Mouse (Mus musculus) kidney, adult 2 months (tissue): ENCODE measurements around the gene Ergic2. TPM values are rescaled to one million over a fixed set of nuclear protein-coding genes. Genes with fewer than 3 reads are reported as not detected.
A peak's percentile ranks its signal among the peaks of the same experiment; 100 is the strongest.
"Not testable (repeated sequence)": the region's sequence is repeated elsewhere in the genome, so short reads cannot be mapped to it uniquely, and the experiment has no call there.

Source experiments
- DNase-seq: peaks from one replicate; pipeline ENCODE4 v3.0.0; 2021
- H3K27ac ChIP-seq: fragments of 200-500 bp; 2 replicates; pipeline ENCODE4 v1.5.1; 2012; ENCODE audit warnings: low read depth, low read length, control low read depth, inconsistent platforms; ENCODE audit not compliant: insufficient read depth
- H3K27me3 ChIP-seq: fragments of 200-500 bp; replicated peaks from 2 replicates; pipeline ENCODE4 v1.6.1; 2012; ENCODE audit warnings: mild to moderate bottlenecking, moderate library complexity, low read length, inconsistent platforms; ENCODE audit not compliant: control insufficient read depth, insufficient read depth
- H3K36me3 ChIP-seq: fragments of 200-500 bp; 2 replicates; pipeline ENCODE4 v1.6.1; 2012; ENCODE audit warnings: mild to moderate bottlenecking, moderate library complexity, low read length, inconsistent platforms; ENCODE audit not compliant: control insufficient read depth, insufficient read depth
- H3K4me1 ChIP-seq: fragments of 200-500 bp; 2 replicates; pipeline ENCODE4 v1.6.1; 2011; ENCODE audit warnings: low read length; ENCODE audit not compliant: control insufficient read depth, insufficient read depth
- H3K4me3 ChIP-seq: fragments of 200-500 bp; 2 replicates; pipeline ENCODE4 v1.5.1; 2011; ENCODE audit warnings: mild to moderate bottlenecking, low read depth, low read length, control low read depth; ENCODE audit not compliant: insufficient read depth
- CTCF ChIP-seq: fragments of 200-500 bp; conservative IDR thresholded peaks from 2 replicates; pipeline ENCODE4 v1.5.1; 2011; ENCODE audit warnings: low read depth, mild to moderate bottlenecking, control low read depth, low read length, moderate library complexity, mixed read lengths; ENCODE audit not compliant: insufficient read depth, insufficient read length
- POLR2A ChIP-seq: fragments of 200-500 bp; IDR thresholded peaks from one replicate; pipeline ENCODE4 v1.6.1; 2011; ENCODE audit warnings: low read depth, low read length, control low read depth
- WGBS: fragments of 180-500 bp; shearing (Covaris S2); methylation state at CpG from one replicate; pipeline ENCODE4 v1.1.7; 2018; 5-methylcytosine and 5-hydroxymethylcytosine counted together
- polyA plus RNA-seq: library from polyadenylated mRNA; depleted of rRNA; stranded (reverse); fragments of >200 nt; gene quantifications from 2 replicates; pipeline ENCODE4 v1.2.3, GENCODE M21; 2012

Ergic2 gene
- polyA plus RNA-seq, 1 experiment, result 40.2 TPM

DNA sequence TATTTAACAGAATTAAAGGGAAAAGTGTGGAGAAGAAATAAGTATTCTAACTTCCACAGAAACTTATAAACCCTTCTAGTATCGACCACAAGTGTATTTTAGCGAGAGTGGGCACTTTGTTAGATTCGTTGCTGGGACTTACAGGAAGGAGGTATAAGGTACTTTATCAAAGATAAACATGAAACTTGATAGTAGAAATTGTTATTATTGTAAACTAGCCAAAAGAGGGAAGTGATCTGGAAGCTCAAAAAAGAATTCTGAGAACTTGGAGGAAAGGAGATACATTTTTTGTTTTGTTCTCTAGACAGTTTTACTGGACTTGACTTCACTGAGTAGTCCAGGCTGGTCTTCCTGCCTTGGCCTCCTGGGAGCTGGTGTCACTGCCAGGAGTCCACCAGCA is 39.3 kb downstream of the Ergic2 start:
- Histone ChIP-seq H3K4me3 (no peak overlapping the region), H3K36me3 (no peaks in the 10 kb centered on the region), H3K27me3 (no peaks in the 10 kb centered on the region), H3K4me1 (no peaks in the 10 kb centered on the region), H3K27ac (no peak overlapping the region)
- 43% methylated on average over 3 of the region's 3 CpGs for WGBS
- TF ChIP-seq POLR2A (no peak), CTCF (no peak)
- no peak for DNase-seq

- 67% methylated on average over 4 of the region's 4 CpGs for WGBS
- not testable (repeated sequence) for H3K27me3 ChIP-seq, H3K27ac ChIP-seq, H3K4me1 ChIP-seq, H3K36me3 ChIP-seq, DNase-seq, H3K4me3 ChIP-seq
These were observed 59.9 kb downstream of the Ergic2 start for GRCm38 (mm10) chr6:148152305-148152704.

GRCm38 (mm10) chr6:148142421-148142820 is 69.8 kb downstream of the Ergic2 start:
- no peak for DNase-seq

DNA sequence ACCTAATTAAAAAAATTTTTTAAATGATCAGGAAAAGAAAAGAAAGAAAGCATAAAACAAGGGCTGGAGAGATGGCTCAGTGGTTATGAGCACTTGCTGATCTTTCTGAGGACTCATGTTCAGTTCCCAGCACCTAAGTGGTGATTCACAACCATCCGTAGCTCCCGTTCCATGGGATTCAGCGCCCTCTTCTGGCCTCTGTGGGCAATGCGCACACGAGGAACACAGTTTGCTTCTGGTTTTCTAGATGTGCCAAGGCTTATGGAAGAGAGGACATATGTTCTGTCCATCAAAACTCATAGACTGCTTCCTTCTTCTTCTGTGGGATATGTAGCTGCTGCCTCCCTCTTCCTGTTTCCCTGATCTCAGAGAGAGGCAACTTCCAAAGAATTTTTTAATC is 70.3 kb downstream of the Ergic2 start:
- Histone ChIP-seq H3K4me1 (no peaks in the 10 kb centered on the region), H3K27ac (no peak overlapping the region), H3K27me3 (no peaks in the 10 kb centered on the region), H3K36me3 (no peaks in the 10 kb centered on the region), H3K4me3 (no peak overlapping the region)
- TF ChIP-seq CTCF (0 out of 2 replicates have a peak, but pooled peaks have one; percentile 18), POLR2A (no peak)
- DNase-seq, result no peak
- WGBS, result 78% methylated on average over 5 of the region's 5 CpGs

More at GRCm38 (mm10) chr6:148142421-148142820, 69.8 kb downstream of the Ergic2 start:
- no peak overlapping the region for H3K27ac ChIP-seq
- no peak for TF ChIP-seq CTCF
- TF ChIP-seq POLR2A, result no peak
- 75% methylated on average over 1 of the region's 1 CpGs for WGBS
- H3K27me3 ChIP-seq, result no peaks in the 10 kb centered on the region
- H3K36me3 ChIP-seq, result no peaks in the 10 kb centered on the region
- H3K4me3 ChIP-seq, result no peak overlapping the region
- H3K4me1 ChIP-seq, result no peaks in the 10 kb centered on the region

GRCm38 (mm10) chr6:148139288-148139995 is 72.7 kb downstream of the Ergic2 start:
- no peak for DNase-seq
- no peak for TF ChIP-seq POLR2A
- TF ChIP-seq CTCF, result no peak
- no peaks in the 10 kb centered on the region for H3K36me3 ChIP-seq
- H3K4me3 ChIP-seq, result no peak overlapping the region
- no peaks in the 10 kb centered on the region for H3K27me3 ChIP-seq
- no peaks in the 10 kb centered on the region for H3K4me1 ChIP-seq
- no peak overlapping the region for H3K27ac ChIP-seq
- WGBS, result 87% methylated on average over 6 of the region's 6 CpGs

GRCm38 (mm10) chr6:148135769-148136382 is 76.3 kb downstream of the Ergic2 start:
- TF ChIP-seq POLR2A (no peak), CTCF (peak; percentile 93)
- no peak overlapping the region for H3K27ac ChIP-seq
- no peaks in the 10 kb centered on the region for H3K27me3 ChIP-seq
- H3K4me1 ChIP-seq, result no peaks in the 10 kb centered on the region
- H3K4me3 ChIP-seq, result no peak overlapping the region
- peak; percentile 82 for DNase-seq
- 26% methylated on average over 9 of the region's 9 CpGs for WGBS
- H3K36me3 ChIP-seq, result no peaks in the 10 kb centered on the region

- TF ChIP-seq POLR2A (no peak), CTCF (no peak)
- Histone ChIP-seq H3K27ac (no peak overlapping the region), H3K4me3 (no peak overlapping the region), H3K36me3 (no peaks in the 10 kb centered on the region), H3K4me1 (no peaks in the 10 kb centered on the region), H3K27me3 (no peaks in the 10 kb centered on the region)
- DNase-seq, result no peak
These were observed 78.6 kb downstream of the Ergic2 start for GRCm38 (mm10) chr6:148133536-148133935.
